Mouse (Mus musculus) liver, postnatal 0 days (tissue): ENCODE measurements around the gene Higd1a.

Source experiments
- CTCF ChIP-seq: sonication (generic); IDR thresholded peaks from 2 replicates; pipeline ENCODE4 v1.5.1; 2016; ENCODE audit warnings: antibody characterized with exemption, low read depth
- EP300 ChIP-seq: IDR thresholded peaks from 2 replicates; pipeline ENCODE4 v1.6.1; 2016; ENCODE audit warnings: antibody characterized with exemption, low read depth, mild to moderate bottlenecking

- TF ChIP-seq CTCF (no peak), EP300 (no peak)
Observed at GRCm38 (mm10) chr9:121819771-121820471, 38.2 kb downstream of the Higd1a start.
